Mouse (Mus musculus): ENCODE measurements around the gene Rnf185. TPM values are rescaled to one million over a fixed set of nuclear protein-coding genes. Genes with fewer than 3 reads are reported as not detected.

The Rnf185 gene
- polyA plus RNA-seq, 1 experiment from 2014 or later = 19.4 TPM

- H3K36me3 ChIP-seq (ENCODE audit: control insufficient read depth, insufficient read depth, low read length) = no peaks in the 10 kb centered on the region
- TF ChIP-seq CTCF (IDR thresholded peaks at IDR 0.05; ENCODE audit: low read depth) (no peak), EP300 (optimal IDR thresholded peaks at IDR 0.05) (no peak)
- H3K4me3 ChIP-seq (ENCODE audit: low read depth, low read length) = no peak overlapping the region
- ATAC-seq (ENCODE audit: low FRiP score, low TSS enrichment) (0 out of 2 replicates have a peak, but pooled peaks have one; percentile 29), DNase-seq (ENCODE audit: low spot score) (no peak)
- 91% methylated on average over 2 of the region's 2 CpGs for WGBS
- H3K9me3 ChIP-seq (ENCODE audit: control insufficient read depth, low read length) = no peaks in the 10 kb centered on the region
- H3K4me2 ChIP-seq (replicated peaks; ENCODE audit: low read depth) = no peak overlapping the region
- H3K27ac ChIP-seq (replicated peaks) = no peak overlapping the region
- H3K27me3 ChIP-seq (ENCODE audit: control insufficient read depth, insufficient read depth, low read length) = no peaks in the 10 kb centered on the region
- no peaks in the 10 kb centered on the region for H3K4me1 ChIP-seq (replicated peaks; ENCODE audit: control insufficient read depth, insufficient read depth)
- H3K9ac ChIP-seq (ENCODE audit: low read length) = no peak overlapping the region
Measured at GRCm38 (mm10) chr11:3443091-3443490, 9.1 kb downstream of the Rnf185 start.

DNA sequence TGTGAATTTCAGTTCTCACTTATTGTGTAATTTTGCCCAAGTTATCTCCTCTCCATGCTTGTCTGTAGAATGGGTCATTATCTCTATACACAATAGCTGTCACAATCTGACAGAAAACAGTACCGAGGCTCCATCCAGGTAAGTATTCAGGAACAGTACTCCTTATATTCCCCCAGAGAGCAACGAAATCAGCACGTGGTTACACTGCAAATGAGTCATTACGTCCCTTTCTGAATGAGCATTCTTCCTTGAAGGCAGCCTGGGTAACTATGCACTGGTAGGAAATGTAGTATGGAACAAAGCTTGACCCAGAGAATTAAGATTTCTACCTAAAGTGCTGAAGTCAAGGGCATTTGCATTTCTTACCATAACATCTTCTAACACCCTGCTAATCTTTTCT, 9.5 kb downstream of the Rnf185 start:
- Histone ChIP-seq H3K9ac (ENCODE audit: low read length) (no peak overlapping the region), H3K27me3 (ENCODE audit: control insufficient read depth, insufficient read depth, low read length) (no peaks in the 10 kb centered on the region), H3K4me2 (replicated peaks; ENCODE audit: low read depth) (no peak overlapping the region), H3K9me3 (ENCODE audit: control insufficient read depth, low read length) (no peaks in the 10 kb centered on the region), H3K36me3 (ENCODE audit: control insufficient read depth, insufficient read depth, low read length) (no peaks in the 10 kb centered on the region), H3K27ac (replicated peaks) (no peak overlapping the region), H3K4me1 (replicated peaks; ENCODE audit: control insufficient read depth, insufficient read depth) (no peaks in the 10 kb centered on the region), H3K4me3 (ENCODE audit: low read depth, low read length) (no peak overlapping the region)
- DNase-seq (ENCODE audit: low spot score) = no peak
- WGBS = 70% methylated on average over 4 of the region's 4 CpGs
- peak; percentile 38; the same call in 1 of the 2 replicates for ATAC-seq (ENCODE audit: low FRiP score, low TSS enrichment)
- TF ChIP-seq EP300 (optimal IDR thresholded peaks at IDR 0.05) (no peak), CTCF (IDR thresholded peaks at IDR 0.05; ENCODE audit: low read depth) (no peak)

GRCm38 (mm10) chr11:3441696-3442443, 10.3 kb downstream of the Rnf185 start:
- no peak for DNase-seq (ENCODE audit: low spot score)
- no peaks in the 10 kb centered on the region for H3K27me3 ChIP-seq (ENCODE audit: control insufficient read depth, insufficient read depth, low read length)
- no peak overlapping the region for H3K9ac ChIP-seq (ENCODE audit: low read length)
- H3K27ac ChIP-seq (replicated peaks) = no peak overlapping the region
- TF ChIP-seq EP300 (optimal IDR thresholded peaks at IDR 0.05) = no peak
- TF ChIP-seq CTCF (IDR thresholded peaks at IDR 0.05; ENCODE audit: low read depth) = no peak
- no peak overlapping the region for H3K4me3 ChIP-seq (ENCODE audit: low read depth, low read length)
- no peak for ATAC-seq (ENCODE audit: low FRiP score, low TSS enrichment)
- no peak overlapping the region for H3K4me2 ChIP-seq (replicated peaks; ENCODE audit: low read depth)
- H3K9me3 ChIP-seq (ENCODE audit: control insufficient read depth, low read length) = no peaks in the 10 kb centered on the region
- H3K4me1 ChIP-seq (replicated peaks; ENCODE audit: control insufficient read depth, insufficient read depth) = no peaks in the 10 kb centered on the region
- H3K36me3 ChIP-seq (ENCODE audit: control insufficient read depth, insufficient read depth, low read length) = no peaks in the 10 kb centered on the region

GRCm38 (mm10) chr11:3437621-3438020, 14.5 kb downstream of the Rnf185 start:
- no peak overlapping the region for H3K27ac ChIP-seq (replicated peaks)
- TF ChIP-seq CTCF (IDR thresholded peaks at IDR 0.05; ENCODE audit: low read depth) (no peak), EP300 (optimal IDR thresholded peaks at IDR 0.05) (no peak)
- no peak overlapping the region for H3K4me3 ChIP-seq (ENCODE audit: low read depth, low read length)
- ATAC-seq (ENCODE audit: low FRiP score, low TSS enrichment) = no peak
- H3K9ac ChIP-seq (ENCODE audit: low read length) = no peak overlapping the region
- no peaks in the 10 kb centered on the region for H3K27me3 ChIP-seq (ENCODE audit: control insufficient read depth, insufficient read depth, low read length)
- no peak for DNase-seq (ENCODE audit: low spot score)
- 71% methylated on average over 1 of the region's 1 CpGs for WGBS
- H3K9me3 ChIP-seq (ENCODE audit: control insufficient read depth, low read length) = no peaks in the 10 kb centered on the region
- H3K4me1 ChIP-seq (replicated peaks; ENCODE audit: control insufficient read depth, insufficient read depth) = no peaks in the 10 kb centered on the region
- no peaks in the 10 kb centered on the region for H3K36me3 ChIP-seq (ENCODE audit: control insufficient read depth, insufficient read depth, low read length)
- no peak overlapping the region for H3K4me2 ChIP-seq (replicated peaks; ENCODE audit: low read depth)

GRCm38 (mm10) chr11:3433809-3434208, 18.4 kb downstream of the Rnf185 start:
- Histone ChIP-seq H3K9me3 (ENCODE audit: control insufficient read depth, low read length) (no peaks in the 10 kb centered on the region), H3K4me2 (replicated peaks; ENCODE audit: low read depth) (no peak overlapping the region), H3K36me3 (ENCODE audit: control insufficient read depth, insufficient read depth, low read length) (no peaks in the 10 kb centered on the region), H3K27ac (replicated peaks) (no peak overlapping the region), H3K27me3 (ENCODE audit: control insufficient read depth, insufficient read depth, low read length) (no peaks in the 10 kb centered on the region), H3K4me3 (ENCODE audit: low read depth, low read length) (no peak overlapping the region), H3K9ac (ENCODE audit: low read length) (no peak overlapping the region), H3K4me1 (replicated peaks; ENCODE audit: control insufficient read depth, insufficient read depth) (no peaks in the 10 kb centered on the region)
- DNase-seq (ENCODE audit: low spot score) = no peak
- 81% methylated on average over 4 of the region's 4 CpGs for WGBS
- ATAC-seq (ENCODE audit: low FRiP score, low TSS enrichment) = no peak
- TF ChIP-seq CTCF (IDR thresholded peaks at IDR 0.05; ENCODE audit: low read depth) = no peak
- TF ChIP-seq EP300 (optimal IDR thresholded peaks at IDR 0.05) = no peak

GRCm38 (mm10) chr11:3431976-3432603, 20.1 kb downstream of the Rnf185 start:
- no peak for TF ChIP-seq CTCF (IDR thresholded peaks at IDR 0.05; ENCODE audit: low read depth)
- no peak for TF ChIP-seq EP300 (optimal IDR thresholded peaks at IDR 0.05)
- Histone ChIP-seq H3K27ac (replicated peaks) (no peak overlapping the region), H3K4me2 (replicated peaks; ENCODE audit: low read depth) (no peak overlapping the region), H3K27me3 (ENCODE audit: control insufficient read depth, insufficient read depth, low read length) (no peaks in the 10 kb centered on the region), H3K4me3 (ENCODE audit: low read depth, low read length) (no peak overlapping the region), H3K36me3 (ENCODE audit: control insufficient read depth, insufficient read depth, low read length) (no peaks in the 10 kb centered on the region), H3K9me3 (ENCODE audit: control insufficient read depth, low read length) (no peaks in the 10 kb centered on the region), H3K9ac (ENCODE audit: low read length) (no peak overlapping the region), H3K4me1 (replicated peaks; ENCODE audit: control insufficient read depth, insufficient read depth) (no peaks in the 10 kb centered on the region)
- no peak for ATAC-seq (ENCODE audit: low FRiP score, low TSS enrichment)
- WGBS = 96% methylated on average over 6 of the region's 6 CpGs
- no peak for DNase-seq (ENCODE audit: low spot score)
